Mouse (Mus musculus) neural tube, embryonic 15.5 days (tissue): ENCODE results near the gene Dpm3. TPM values are rescaled to one million over a fixed set of nuclear protein-coding genes. Genes with fewer than 3 reads are reported as not detected.
A peak's percentile ranks its signal among the peaks of the same experiment; 100 is the strongest.
"Not testable (repeated sequence)": the region's sequence is repeated elsewhere in the genome, so short reads cannot be mapped to it uniquely, and the experiment has no call there.

ENCODE experiments used
- ATAC-seq: fragments of 200-750 bp; cut with Nextera tagmentation; 2 replicates; pipeline ENCODE4 v1.8.0; 2017; ENCODE audit warnings: mild to moderate bottlenecking, moderate TSS enrichment, moderate library complexity; ENCODE audit not compliant: low FRiP score
- H3K27ac ChIP-seq: fragments of 300-500 bp; sonication (generic); replicated peaks from 2 replicates; pipeline ENCODE4 v1.5.1; 2015; ENCODE audit warnings: mild to moderate bottlenecking, inconsistent platforms
- H3K27me3 ChIP-seq: fragments of 300-500 bp; sonication (generic); replicated peaks from 2 replicates; pipeline ENCODE4 v1.6.1; 2015; ENCODE audit warnings: inconsistent platforms
- H3K36me3 ChIP-seq: fragments of 300-500 bp; sonication (generic); 2 replicates; pipeline ENCODE4 v1.6.1; 2015; ENCODE audit warnings: inconsistent platforms
- H3K4me1 ChIP-seq: fragments of 300-500 bp; sonication (generic); 2 replicates; pipeline ENCODE4 v1.6.1; 2015; ENCODE audit warnings: inconsistent platforms
- H3K4me2 ChIP-seq: fragments of 300-500 bp; sonication (generic); 2 replicates; pipeline ENCODE4 v1.6.1; 2015; ENCODE audit warnings: inconsistent platforms, mild to moderate bottlenecking, moderate library complexity
- H3K4me3 ChIP-seq: fragments of 300-500 bp; sonication (generic); replicated peaks from 2 replicates; pipeline ENCODE4 v1.5.1; 2015; ENCODE audit warnings: mild to moderate bottlenecking, inconsistent platforms
- H3K9ac ChIP-seq: fragments of 300-500 bp; sonication (generic); replicated peaks from 2 replicates; pipeline ENCODE4 v1.6.1; 2015; ENCODE audit warnings: mild to moderate bottlenecking, inconsistent platforms
- H3K9me3 ChIP-seq: fragments of 300-500 bp; sonication (generic); replicated peaks from 2 replicates; pipeline ENCODE4 v1.6.1; 2016; ENCODE audit warnings: inconsistent platforms
- WGBS: fragments of 180-500 bp; shearing (Covaris S2); methylation state at CpG from one replicate; pipeline ENCODE4 v1.1.7; 2015; ENCODE audit warnings: mixed read lengths; 5-methylcytosine and 5-hydroxymethylcytosine counted together
- polyA plus RNA-seq: library from polyadenylated mRNA; unstranded; fragments of >200 nt; fragmentation: Nextera tagmentation; extraction: Ambion mirVana; gene quantifications from 2 replicates; pipeline ENCODE4 v1.2.1, GENCODE M21; 2015

The Dpm3 gene
- 85.0 and 95.8 TPM in 2 replicates for polyA plus RNA-seq

- no peaks in the 10 kb centered on the region for H3K4me1 ChIP-seq
- ATAC-seq = no peak
- no peak within 1 kb of the TSS for H3K27ac ChIP-seq
- 53% methylated on average over 7 of the region's 7 CpGs for WGBS
- H3K9me3 ChIP-seq = no peaks in the 10 kb centered on the region
- no peaks in the 10 kb centered on the region for H3K36me3 ChIP-seq
- H3K4me2 ChIP-seq = no peak within 1 kb of the TSS
- no peak within 1 kb of the TSS for H3K4me3 ChIP-seq
- H3K9ac ChIP-seq = no peak within 1 kb of the TSS
- H3K27me3 ChIP-seq = no peaks in the 10 kb centered on the region
These were observed at the start of gene Dpm3 for GRCm38 (mm10) chr3:89259076-89259475. Gene Dpm3, plus strand, starts transcription at chr3:89259358.

DNA sequence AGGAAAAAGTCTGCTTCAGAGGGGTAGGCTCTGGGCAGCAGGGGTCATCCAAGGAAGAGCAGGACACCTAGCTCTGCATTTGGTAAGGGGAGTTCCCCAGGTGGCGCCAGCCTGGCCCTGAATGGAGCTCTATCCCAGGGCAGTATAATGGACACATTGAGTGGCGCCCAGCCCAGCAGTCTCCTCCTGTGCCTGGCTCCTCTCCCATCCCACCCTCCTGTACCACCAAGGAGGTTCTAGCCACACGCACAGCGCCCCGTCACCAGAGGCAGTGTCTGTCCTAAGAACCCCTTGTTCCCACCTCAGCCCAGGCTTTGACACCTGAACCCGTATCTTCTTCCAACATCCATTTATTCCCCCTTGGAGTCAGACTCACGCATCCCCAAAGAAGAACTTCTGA lies 49.4 kb upstream of the Dpm3 start:
- Histone ChIP-seq H3K27ac (no peak overlapping the region), H3K4me1 (peaks cover 32% of the 10 kb centered on the region), H3K27me3 (no peaks in the 10 kb centered on the region), H3K4me2 (no peak overlapping the region), H3K4me3 (no peak overlapping the region), H3K36me3 (peaks cover 59% of the 10 kb centered on the region), H3K9ac (no peak overlapping the region), H3K9me3 (no peaks in the 10 kb centered on the region)
- ATAC-seq = no peak
- WGBS = 89% methylated on average over 7 of the region's 7 CpGs

- WGBS = 87% methylated on average over 13 of the region's 13 CpGs
- Histone ChIP-seq H3K4me3 (no peak overlapping the region), H3K9ac (no peak overlapping the region), H3K27ac (no peak overlapping the region; the same call in 1 of the 2 replicates), H3K27me3 (no peaks in the 10 kb centered on the region), H3K9me3 (no peaks in the 10 kb centered on the region), H3K4me1 (peaks cover 37% of the 10 kb centered on the region), H3K4me2 (no peak overlapping the region), H3K36me3 (peaks cover 59% of the 10 kb centered on the region)
- no peak for ATAC-seq
These were observed 49.0 kb upstream of the Dpm3 start for GRCm38 (mm10) chr3:89210162-89210561.

DNA sequence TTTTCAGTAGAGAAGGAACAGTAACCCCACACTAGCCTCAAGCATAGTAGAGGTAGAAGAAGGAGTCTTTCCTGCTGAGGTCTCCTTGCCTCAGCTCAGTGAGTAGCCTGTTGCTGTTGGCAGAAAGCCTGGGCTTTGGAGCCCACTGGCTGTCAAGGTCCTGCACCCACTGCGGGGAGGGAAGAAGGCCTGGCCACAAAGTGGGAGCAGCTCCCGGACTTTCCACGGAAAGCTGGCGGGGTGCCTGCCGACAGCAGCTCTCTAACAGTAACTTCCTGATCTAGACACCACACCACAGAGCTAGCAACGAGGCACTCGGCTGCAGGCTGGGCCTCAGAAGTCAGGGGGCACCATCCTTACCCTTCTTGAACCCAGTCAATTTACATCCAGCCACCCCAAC lies 48.4 kb upstream of the Dpm3 start:
- 77% methylated on average over 7 of the region's 7 CpGs for WGBS
- peaks cover 53% of the 10 kb centered on the region for H3K36me3 ChIP-seq

GRCm38 (mm10) chr3:89213803-89214530 lies 45.2 kb upstream of the Dpm3 start:
- Histone ChIP-seq H3K4me3 (peak overlapping the region; percentile 79), H3K4me1 (peaks cover 48% of the 10 kb centered on the region), H3K36me3 (peaks cover 21% of the 10 kb centered on the region), H3K4me2 (peak overlapping the region; percentile 85), H3K27me3 (no peaks in the 10 kb centered on the region), H3K9me3 (no peaks in the 10 kb centered on the region), H3K9ac (peak overlapping the region; percentile 68), H3K27ac (peak overlapping the region; percentile 99)
- under 1% methylated on average over 69 of the region's 69 CpGs for WGBS
- peak; percentile 91 for ATAC-seq

More for the DNA sequence above, 48.4 kb upstream of the Dpm3 start:
- no peak overlapping the region for H3K4me3 ChIP-seq
- no peaks in the 10 kb centered on the region for H3K9me3 ChIP-seq
- no peak overlapping the region; the same call in 1 of the 2 replicates for H3K27ac ChIP-seq
- no peaks in the 10 kb centered on the region for H3K27me3 ChIP-seq
- no peak for ATAC-seq
- H3K9ac ChIP-seq = no peak overlapping the region
- no peak overlapping the region for H3K4me2 ChIP-seq
- peaks cover 42% of the 10 kb centered on the region for H3K4me1 ChIP-seq

GRCm38 (mm10) chr3:89214681-89215411 lies 44.3 kb upstream of the Dpm3 start, which contains the start of gene Thbs3:
Gene Thbs3, plus strand, starts transcription at chr3:89215180.
- Histone ChIP-seq H3K27ac (peak within 1 kb of the TSS; percentile 99), H3K36me3 (peaks cover 12% of the 10 kb centered on the region), H3K4me1 (peaks cover 48% of the 10 kb centered on the region), H3K27me3 (no peaks in the 10 kb centered on the region), H3K9me3 (no peaks in the 10 kb centered on the region), H3K4me2 (peak within 1 kb of the TSS; percentile 85), H3K9ac (peak within 1 kb of the TSS; percentile 68), H3K4me3 (peak within 1 kb of the TSS; percentile 79)
- ATAC-seq = no peak
- under 1% methylated on average over 19 of the region's 19 CpGs for WGBS

- Histone ChIP-seq H3K36me3 (peaks cover 3% of the 10 kb centered on the region; the same call in 1 of the 2 replicates), H3K4me3 (peak overlapping the region; percentile 79), H3K9ac (peak overlapping the region; percentile 68), H3K27ac (peak overlapping the region; percentile 99), H3K9me3 (no peaks in the 10 kb centered on the region), H3K27me3 (no peaks in the 10 kb centered on the region), H3K4me2 (peak overlapping the region; percentile 85), H3K4me1 (peaks cover 45% of the 10 kb centered on the region)
- under 1% methylated on average over 6 of the region's 6 CpGs for WGBS
- ATAC-seq = peak; percentile 35
These were observed 43.3 kb upstream of the Dpm3 start for GRCm38 (mm10) chr3:89215853-89216252.

DNA sequence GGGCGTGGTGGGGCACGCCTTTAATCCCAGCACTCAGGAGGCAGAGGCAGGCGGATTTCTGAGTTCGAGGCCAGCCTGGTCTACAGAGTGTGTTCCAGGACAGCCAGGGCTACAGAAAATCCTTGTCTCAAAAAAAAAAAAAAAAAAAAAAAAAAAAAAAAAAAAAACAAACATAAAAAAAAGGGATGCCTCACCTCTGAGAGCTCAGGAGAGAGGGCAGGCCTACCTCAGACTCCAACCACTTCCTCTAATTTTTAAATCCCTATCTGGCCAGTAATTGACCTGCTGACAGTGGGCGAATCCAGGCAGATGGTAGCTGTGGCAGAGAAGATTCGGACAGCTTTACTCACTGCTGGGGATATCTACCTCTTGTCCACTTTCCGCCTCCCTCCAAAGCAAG lies 42.8 kb upstream of the Dpm3 start:
- Histone ChIP-seq H3K4me1 (peaks cover 46% of the 10 kb centered on the region), H3K4me2 (peak overlapping the region; percentile 85; the same call in 1 of the 2 replicates), H3K27ac (peak overlapping the region; percentile 99)
- not testable (repeated sequence) for ATAC-seq, H3K36me3 ChIP-seq, H3K9ac ChIP-seq, H3K27me3 ChIP-seq, H3K9me3 ChIP-seq, H3K4me3 ChIP-seq
- 71% methylated on average over 7 of the region's 7 CpGs for WGBS

DNA sequence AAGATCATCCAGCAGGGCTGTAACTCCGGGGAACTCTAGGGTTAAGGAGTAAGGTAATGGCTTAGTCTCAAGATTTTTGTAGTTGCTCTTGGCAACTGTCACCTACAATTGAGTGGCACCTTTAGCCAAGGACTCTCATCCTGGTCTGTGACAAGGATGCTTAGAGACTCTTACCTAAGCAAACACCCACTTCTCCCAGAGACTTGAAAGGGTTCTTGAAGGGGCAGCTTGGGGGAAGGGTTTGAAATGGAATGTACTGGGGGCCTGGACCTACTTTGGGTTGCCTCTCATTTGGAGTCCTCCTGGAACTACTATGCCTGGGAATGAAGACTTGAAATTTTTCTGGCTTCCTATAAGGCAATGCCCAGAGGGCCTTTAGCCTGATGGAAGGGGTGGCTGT lies 40.9 kb upstream of the Dpm3 start:
- Histone ChIP-seq H3K4me2 (no peak overlapping the region), H3K36me3 (no peaks in the 10 kb centered on the region), H3K4me1 (peaks cover 27% of the 10 kb centered on the region), H3K9me3 (no peaks in the 10 kb centered on the region), H3K9ac (no peak overlapping the region), H3K27me3 (no peaks in the 10 kb centered on the region), H3K4me3 (no peak overlapping the region), H3K27ac (no peak overlapping the region)
- WGBS = 77% methylated on average over 1 of the region's 1 CpGs
- no peak for ATAC-seq

GRCm38 (mm10) chr3:89219546-89219945 lies 39.6 kb upstream of the Dpm3 start:
- no peak overlapping the region for H3K27ac ChIP-seq
- H3K9ac ChIP-seq = no peak overlapping the region; the same call in 1 of the 2 replicates

GRCm38 (mm10) chr3:89221167-89221566 lies 38.0 kb upstream of the Dpm3 start:
- Histone ChIP-seq H3K4me2 (no peak overlapping the region), H3K4me1 (peaks cover 30% of the 10 kb centered on the region), H3K27me3 (no peaks in the 10 kb centered on the region), H3K9me3 (no peaks in the 10 kb centered on the region), H3K4me3 (no peak overlapping the region), H3K9ac (no peak overlapping the region), H3K36me3 (no peaks in the 10 kb centered on the region), H3K27ac (0 out of 2 replicates have a peak overlapping the region, but pooled peaks have one; percentile 18)
- 77% methylated on average over 5 of the region's 5 CpGs for WGBS
- no peak for ATAC-seq

More at GRCm38 (mm10) chr3:89219546-89219945, 39.6 kb upstream of the Dpm3 start:
- Histone ChIP-seq H3K4me1 (peaks cover 33% of the 10 kb centered on the region), H3K36me3 (no peaks in the 10 kb centered on the region), H3K9me3 (no peaks in the 10 kb centered on the region), H3K4me2 (no peak overlapping the region), H3K27me3 (no peaks in the 10 kb centered on the region), H3K4me3 (no peak overlapping the region)
- ATAC-seq = no peak
- 39% methylated on average over 8 of the region's 8 CpGs for WGBS
